In the genomic region with DNA sequence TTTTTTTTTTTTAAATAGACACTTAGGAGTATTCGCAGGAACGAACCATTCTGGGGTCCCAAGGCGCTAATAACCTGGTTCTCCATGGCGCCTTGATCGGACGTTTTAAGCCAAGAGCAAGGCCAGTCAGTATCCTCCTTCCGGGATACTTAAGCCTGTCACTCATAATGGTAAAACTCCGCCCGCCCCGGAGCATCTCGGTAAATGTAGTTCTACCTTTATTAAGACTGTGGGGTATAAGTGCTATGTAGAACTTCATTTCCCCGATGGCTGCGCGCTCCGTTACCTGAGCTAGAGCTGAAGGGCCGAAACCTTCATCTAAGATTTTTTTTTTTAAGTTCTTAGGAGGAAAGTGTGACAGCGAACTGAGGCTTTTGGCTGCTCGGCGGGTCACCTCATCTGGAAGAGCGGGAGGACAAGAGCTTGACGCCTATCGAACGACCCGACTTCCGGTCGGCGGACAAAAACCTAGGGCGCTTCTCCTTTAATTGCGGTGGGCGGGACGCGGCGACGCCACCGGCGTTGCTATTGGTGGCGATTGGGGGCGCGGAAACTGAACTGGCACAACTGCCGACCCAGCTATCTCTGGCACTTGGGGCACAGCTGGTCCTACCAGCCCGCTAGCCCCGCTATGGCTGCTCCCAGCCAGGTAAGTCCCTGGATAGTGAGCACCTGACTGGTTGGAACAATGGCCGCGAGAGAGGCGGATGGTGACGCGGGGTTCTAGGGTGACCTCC, we compare ENCODE assay signal across 8 mouse cellular contexts. TPM values are rescaled to one million over a fixed set of nuclear protein-coding genes. Genes with fewer than 3 reads are reported as not detected.
DNase-seq lines count a peak whose midpoint lies in the region; ATAC-seq lines count a peak whose summit lies in the region.

Poc1a (plus strand) TSS at position 254 of the 737 bp plus-strand sequence.

- H3K9ac ChIP-seq in kidney, embryonic 15.5 days: peak within 1 kb of the TSS; percentile 67

- H3K36me3 ChIP-seq in heart, embryonic 10.5 days: peaks cover 13% of the 10 kb centered on the region
- H3K36me3 ChIP-seq in kidney, embryonic 15.5 days: peaks cover 28% of the 10 kb centered on the region

- H3K4me3 ChIP-seq in heart, embryonic 10.5 days: peak within 1 kb of the TSS; percentile 81
- peak within 1 kb of the TSS; percentile 82 for H3K4me3 ChIP-seq in kidney, embryonic 15.5 days (replicated peaks)

- ATAC-seq in erythroblast, adult 5-6 weeks (replicated peaks; ENCODE audit: low FRiP score, poor library complexity, severe bottlenecking): peak; percentile 94
- peak; percentile 98 for ATAC-seq in kidney, embryonic 15.5 days (replicated peaks; ENCODE audit: low FRiP score)
- peak; percentile 87 for ATAC-seq in monocyte, adult 5-6 weeks (replicated peaks; ENCODE audit: insufficient number of reproducible peaks, low FRiP score, low TSS enrichment, poor library complexity, severe bottlenecking)

- H3K27ac ChIP-seq in heart, embryonic 10.5 days: peak within 1 kb of the TSS; percentile 88
- peak within 1 kb of the TSS; percentile 88 for H3K27ac ChIP-seq in kidney, embryonic 15.5 days

- peaks cover 11% of the 10 kb centered on the region for H3K4me1 ChIP-seq in heart, embryonic 10.5 days
- peaks cover 18% of the 10 kb centered on the region for H3K4me1 ChIP-seq in kidney, embryonic 15.5 days

- H3K9me3 ChIP-seq in heart, embryonic 10.5 days: no peaks in the 10 kb centered on the region
- no peaks in the 10 kb centered on the region for H3K9me3 ChIP-seq in kidney, embryonic 15.5 days (replicated peaks)

- DNase-seq in B cell, adult 2 months: peak; percentile 95 to 96
- DNase-seq in brain, adult 2 months (ENCODE audit: low read depth, low spot score): peak; percentile 98
- DNase-seq in heart, embryonic 10.5 days (ENCODE audit: low spot score): peak; percentile 97
- peak; percentile 96 for DNase-seq in liver
- peak; percentile 96 to 99 for DNase-seq in spleen, postnatal 4 days (ENCODE audit: low spot score in 2 of 2)

- WGBS in heart, embryonic 10.5 days: under 1% methylated on average over 47 of the region's 47 CpGs
- under 1% methylated on average over 47 of the region's 47 CpGs for WGBS in kidney, embryonic 15.5 days

- H3K4me2 ChIP-seq in kidney, embryonic 15.5 days: peak within 1 kb of the TSS; percentile 89

- no peaks in the 10 kb centered on the region for H3K27me3 ChIP-seq in heart, embryonic 10.5 days (ENCODE audit: insufficient read depth, poor library complexity, severe bottlenecking)
- no peaks in the 10 kb centered on the region for H3K27me3 ChIP-seq in kidney, embryonic 15.5 days

RNA-seq across cellular contexts. Expression of gene Poc1a, which starts in this region (rescaled TPM):
- 3.5 and 4.4 TPM in 2 replicates for total RNA-seq in erythroblast, adult 5-6 weeks (2015; ENCODE audit: low replicate concordance)
- 5.0 and 10.6 TPM in 2 replicates for total RNA-seq in erythroblast, adult 5-6 weeks (2017; ENCODE audit: low replicate concordance)
- polyA plus RNA-seq in heart, embryonic 10.5 days (2016; fragmentation: Nextera tagmentation; extraction: Ambion mirVana): 36.5 and 42.3 TPM in 2 replicates
- 24.5 and 28.0 TPM in 2 replicates for polyA plus RNA-seq in kidney, embryonic 15.5 days (2015; fragmentation: Nextera tagmentation; extraction: Ambion mirVana)
- 0.38 to 2.4 TPM (median 0.85 TPM) in 3 replicates for total RNA-seq in monocyte, adult 5-6 weeks (2017)

Comparison
In these comparisons a context has a peak if more than half of its experiments do, and no peak if none do; other contexts are left out.
1. Peak in every context shown above with its lines: DNase-seq, ATAC-seq, H3K4me3 ChIP-seq and H3K27ac ChIP-seq.